Mouse (Mus musculus): ENCODE results near the gene Nkg7. TPM values are rescaled to one million over a fixed set of nuclear protein-coding genes. Genes with fewer than 3 reads are reported as not detected.

Nkg7 gene
- polyA plus RNA-seq, 1 experiment from 2014 or later = 3.7 TPM

DNA sequence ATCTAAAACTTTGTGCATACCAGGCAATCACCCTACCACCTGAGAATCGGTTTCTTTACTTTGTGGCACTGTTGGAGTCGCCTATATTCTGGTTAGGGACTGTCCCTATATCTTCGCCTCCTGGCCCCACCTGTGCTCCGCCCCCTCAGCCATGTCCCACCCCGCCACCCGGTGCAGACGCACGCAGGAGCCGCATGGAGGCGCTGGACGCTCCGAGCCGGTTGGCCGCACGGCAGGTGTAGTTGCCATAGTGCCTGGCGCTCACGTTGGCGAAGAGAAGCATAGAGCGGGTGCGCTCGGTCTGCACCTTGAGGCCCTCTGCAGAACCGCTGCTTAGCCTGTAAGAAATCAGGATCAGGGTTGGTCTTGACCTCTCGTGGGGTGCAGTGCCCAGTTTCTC, 38.8 kb downstream of the Nkg7 start:
- no peak overlapping the region for H3K4me2 ChIP-seq
- H3K27me3 ChIP-seq (replicated peaks) = peaks cover 34% of the 10 kb centered on the region
- no peaks in the 10 kb centered on the region for H3K4me1 ChIP-seq
- no peak overlapping the region for H3K9ac ChIP-seq
- WGBS = 16% methylated on average over 23 of the region's 23 CpGs
- H3K9me3 ChIP-seq = no peaks in the 10 kb centered on the region
- no peak overlapping the region for H3K4me3 ChIP-seq (replicated peaks)
- H3K36me3 ChIP-seq = no peaks in the 10 kb centered on the region
- ATAC-seq (ENCODE audit: insufficient read depth, low FRiP score, low read depth) = no peak
- no peak overlapping the region for H3K27ac ChIP-seq

- 10% methylated on average over 13 of the region's 13 CpGs for WGBS
- Histone ChIP-seq H3K4me2 (no peak overlapping the region), H3K36me3 (no peaks in the 10 kb centered on the region), H3K4me3 (replicated peaks) (no peak overlapping the region), H3K27me3 (replicated peaks) (peaks cover 34% of the 10 kb centered on the region), H3K27ac (no peak overlapping the region), H3K4me1 (no peaks in the 10 kb centered on the region), H3K9me3 (no peaks in the 10 kb centered on the region), H3K9ac (no peak overlapping the region)
- no peak for ATAC-seq (ENCODE audit: insufficient read depth, low FRiP score, low read depth)
Measured at GRCm38 (mm10) chr7:43476376-43476775, 39.5 kb downstream of the Nkg7 start.

- H3K4me3 ChIP-seq (replicated peaks) = no peak overlapping the region
- 60% methylated on average over 3 of the region's 3 CpGs for WGBS
- no peaks in the 10 kb centered on the region for H3K36me3 ChIP-seq
- H3K9ac ChIP-seq = no peak overlapping the region
- H3K4me2 ChIP-seq = no peak overlapping the region
- 0 out of 2 replicates have a peak, but pooled peaks cover 4% of the 10 kb centered on the region for H3K4me1 ChIP-seq
- peaks cover 21% of the 10 kb centered on the region for H3K27me3 ChIP-seq (replicated peaks)
- no peak for ATAC-seq (ENCODE audit: insufficient read depth, low FRiP score, low read depth)
- H3K27ac ChIP-seq = no peak overlapping the region
- no peaks in the 10 kb centered on the region for H3K9me3 ChIP-seq
Measured at GRCm38 (mm10) chr7:43481191-43481590, 44.3 kb downstream of the Nkg7 start.

DNA sequence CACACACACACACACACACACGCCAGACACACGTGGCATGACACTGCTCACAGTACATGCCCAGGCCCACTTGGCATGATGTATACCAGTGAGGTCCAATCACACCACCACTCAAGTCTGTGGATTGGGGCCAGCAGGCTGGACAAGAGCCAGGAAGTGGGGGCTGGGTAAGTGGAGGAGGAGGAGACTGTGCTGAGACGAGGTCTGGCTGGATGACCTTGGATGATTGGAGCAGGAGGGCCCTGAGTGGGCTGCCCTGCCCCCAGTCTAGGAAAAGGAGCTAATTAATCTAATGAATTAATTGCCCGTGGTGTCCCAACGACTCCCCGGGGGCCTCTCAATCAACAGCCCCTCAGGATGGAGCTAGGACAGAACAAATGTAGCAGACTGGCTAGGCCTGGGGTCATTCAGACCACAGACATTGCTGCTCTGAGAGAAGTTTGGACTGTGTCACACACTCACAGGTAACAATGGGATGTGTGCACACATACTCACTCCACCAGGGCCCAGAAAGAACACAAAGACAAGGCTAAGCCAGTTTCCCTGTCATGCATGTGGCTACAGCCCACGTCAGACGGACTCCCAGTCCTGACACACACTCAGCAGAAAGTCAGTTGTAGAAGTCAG, 45.3 kb downstream of the Nkg7 start:
- Histone ChIP-seq H3K36me3 (no peaks in the 10 kb centered on the region), H3K27ac (no peak overlapping the region), H3K9me3 (no peaks in the 10 kb centered on the region), H3K9ac (no peak overlapping the region), H3K4me3 (replicated peaks) (no peak overlapping the region), H3K4me2 (no peak overlapping the region), H3K4me1 (0 out of 2 replicates have a peak, but pooled peaks cover 4% of the 10 kb centered on the region), H3K27me3 (replicated peaks) (peaks cover 12% of the 10 kb centered on the region)
- 58% methylated on average over 8 of the region's 8 CpGs for WGBS
- ATAC-seq (ENCODE audit: insufficient read depth, low FRiP score, low read depth) = no peak; the same call in 1 of the 2 replicates

GRCm38 (mm10) chr7:43483236-43483635, 46.4 kb downstream of the Nkg7 start:
- no peak overlapping the region for H3K4me3 ChIP-seq (replicated peaks)
- H3K4me1 ChIP-seq = 0 out of 2 replicates have a peak, but pooled peaks cover 4% of the 10 kb centered on the region
- H3K9ac ChIP-seq = no peak overlapping the region
- no peak for ATAC-seq (ENCODE audit: insufficient read depth, low FRiP score, low read depth)
- no peaks in the 10 kb centered on the region for H3K9me3 ChIP-seq
- no peak overlapping the region for H3K27ac ChIP-seq
- no peaks in the 10 kb centered on the region for H3K36me3 ChIP-seq
- H3K4me2 ChIP-seq = no peak overlapping the region
- 6% methylated on average over 10 of the region's 10 CpGs for WGBS
- peaks cover 1% of the 10 kb centered on the region; the same call in 1 of the 2 replicates for H3K27me3 ChIP-seq (replicated peaks)

Small RNA genes lying within 50 kb of the gene (microRNA-seq; reads per million reads assigned to microRNA genes)
- 0.77 reads per million for gene Mir7051

Other genes with a start within 250 kb of the Nkg7 start
- gene Zfp715, start 123.8 kb upstream of the Nkg7 start, polyA plus RNA-seq (2015; fragmentation: Nextera tagmentation; extraction: Ambion mirVana) = 10.4 and 10.7 TPM in 2 replicates
- 0.37 and 0.45 TPM in 2 replicates for gene Siglecf, start 85.7 kb upstream of the Nkg7 start, polyA plus RNA-seq (2015; fragmentation: Nextera tagmentation; extraction: Ambion mirVana)
- gene Siglecg, start 28.9 kb upstream of the Nkg7 start, polyA plus RNA-seq (2015; fragmentation: Nextera tagmentation; extraction: Ambion mirVana) = 0.28 and 0.30 TPM in 2 replicates
- gene Lim2, start 9.4 kb upstream of the Nkg7 start, polyA plus RNA-seq (2015; fragmentation: Nextera tagmentation; extraction: Ambion mirVana) = 0.15 and 0.77 TPM in 2 replicates
- 0.21 TPM in 1 of 2 replicates, not detected in the other for gene Cldnd2, start 3.7 kb downstream of the Nkg7 start, polyA plus RNA-seq (2015; fragmentation: Nextera tagmentation; extraction: Ambion mirVana)
- 353 and 355 TPM in 2 replicates for gene Etfb, start 7.0 kb downstream of the Nkg7 start, polyA plus RNA-seq (2015; fragmentation: Nextera tagmentation; extraction: Ambion mirVana)
- 0.96 and 1.1 TPM in 2 replicates for gene Gm45233, start 7.1 kb downstream of the Nkg7 start, polyA plus RNA-seq (2015; fragmentation: Nextera tagmentation; extraction: Ambion mirVana)
- 6.0 and 7.7 TPM in 2 replicates for gene Vsig10l, start 26.1 kb downstream of the Nkg7 start, polyA plus RNA-seq (2015; fragmentation: Nextera tagmentation; extraction: Ambion mirVana)
- gene Iglon5, start 53.0 kb downstream of the Nkg7 start, polyA plus RNA-seq (2015; fragmentation: Nextera tagmentation; extraction: Ambion mirVana) = 0.49 and 0.55 TPM in 2 replicates
- gene 4931406B18Rik, start 68.9 kb downstream of the Nkg7 start, polyA plus RNA-seq (2015; fragmentation: Nextera tagmentation; extraction: Ambion mirVana) = not detected in 2 replicates
- gene Cd33, start 107.4 kb downstream of the Nkg7 start, polyA plus RNA-seq (2015; fragmentation: Nextera tagmentation; extraction: Ambion mirVana) = 2.1 and 2.3 TPM in 2 replicates
- gene Zfp658, start 125.2 kb downstream of the Nkg7 start, polyA plus RNA-seq (2015; fragmentation: Nextera tagmentation; extraction: Ambion mirVana) = 2.9 and 3.6 TPM in 2 replicates
- 10.3 and 11.3 TPM in 2 replicates for gene Zfp719, start 142.5 kb downstream of the Nkg7 start, polyA plus RNA-seq (2015; fragmentation: Nextera tagmentation; extraction: Ambion mirVana)
- gene Zfp819, start 170.1 kb downstream of the Nkg7 start, polyA plus RNA-seq (2015; fragmentation: Nextera tagmentation; extraction: Ambion mirVana) = not detected in 2 replicates
- 1.1 and 2.2 TPM in 2 replicates for gene Ceacam18, start 197.6 kb downstream of the Nkg7 start, polyA plus RNA-seq (2015; fragmentation: Nextera tagmentation; extraction: Ambion mirVana)
- 1.7 and 2.0 TPM in 2 replicates for gene Siglece, start 223.1 kb downstream of the Nkg7 start, polyA plus RNA-seq (2015; fragmentation: Nextera tagmentation; extraction: Ambion mirVana)
- gene Ctu1, start 234.9 kb downstream of the Nkg7 start, polyA plus RNA-seq (2015; fragmentation: Nextera tagmentation; extraction: Ambion mirVana) = 14.3 and 14.7 TPM in 2 replicates